Mouse (Mus musculus) hindbrain, postnatal 0 days (tissue): Measurements from ENCODE around the gene Sirt7. TPM values are rescaled to one million over a fixed set of nuclear protein-coding genes. Genes with fewer than 3 reads are reported as not detected.
A peak's percentile ranks its signal among the peaks of the same experiment; 100 is the strongest.

Source experiments
- ATAC-seq: fragments of 200-750 bp; cut with Nextera tagmentation; 2 replicates; pipeline ENCODE4 v1.8.0; 2017; ENCODE audit warnings: mild to moderate bottlenecking, moderate TSS enrichment, moderate library complexity
- DNase-seq: peaks from one replicate; pipeline ENCODE4 v3.0.0-alpha.2; 2015; ENCODE audit warnings: low spot score
- H3K27ac ChIP-seq: fragments of 300-500 bp; sonication (generic); 2 replicates; pipeline ENCODE4 v1.5.1; 2014; ENCODE audit warnings: mild to moderate bottlenecking
- H3K27me3 ChIP-seq: fragments of 300-500 bp; sonication (generic); 2 replicates; pipeline ENCODE4 v1.6.1; 2014; ENCODE audit warnings: low read length, mixed read lengths; ENCODE audit not compliant: insufficient read depth
- H3K36me3 ChIP-seq: fragments of 300-500 bp; sonication (generic); 2 replicates; pipeline ENCODE4 v1.6.1; 2014; ENCODE audit warnings: low read length, mixed read lengths; ENCODE audit not compliant: insufficient read depth
- H3K4me1 ChIP-seq: fragments of 300-500 bp; sonication (generic); 2 replicates; pipeline ENCODE4 v1.6.1; 2014; ENCODE audit warnings: antibody characterized with exemption, low read length, mixed read lengths; ENCODE audit not compliant: insufficient read depth
- H3K4me2 ChIP-seq: fragments of 300-500 bp; sonication (generic); 2 replicates; pipeline ENCODE4 v1.6.1; 2014; ENCODE audit warnings: low read depth, mild to moderate bottlenecking, low read length, moderate library complexity, mixed read lengths
- H3K4me3 ChIP-seq: fragments of 300-500 bp; sonication (generic); 2 replicates; pipeline ENCODE4 v1.5.1; 2014; ENCODE audit warnings: low read length
- H3K9ac ChIP-seq: fragments of 300-500 bp; sonication (generic); replicated peaks from 2 replicates; pipeline ENCODE4 v1.6.1; 2014; ENCODE audit warnings: mild to moderate bottlenecking, low read length, moderate library complexity, mixed read lengths
- H3K9me3 ChIP-seq: fragments of 300-500 bp; sonication (generic); 2 replicates; pipeline ENCODE4 v1.6.1; 2016; ENCODE audit warnings: low read length, mixed read lengths
- CTCF ChIP-seq: IDR thresholded peaks from 2 replicates; pipeline ENCODE4 v1.5.1; 2016; ENCODE audit warnings: antibody characterized with exemption, control low read depth, low read depth
- WGBS: fragments of 180-500 bp; shearing (Covaris S2); extraction: QIAGEN DNeasy Blood & Tissue Kit; methylation state at CpG from one replicate; pipeline ENCODE4 v1.1.7; 2014; 5-methylcytosine and 5-hydroxymethylcytosine counted together
- polyA plus RNA-seq: library from polyadenylated mRNA; unstranded; fragments of >200 nt; fragmentation: Nextera tagmentation; extraction: Ambion mirVana; gene quantifications from 2 replicates; pipeline ENCODE4 v1.2.1, GENCODE M21; 2015
- total RNA-seq: library from RNA; depleted of rRNA; stranded (reverse); fragments of >200 nt; gene quantifications from 2 replicates; pipeline ENCODE4 v1.2.3, GENCODE M21; 2014

Sirt7 gene
- total and polyA plus RNA-seq, 2 experiments from 2014 or later, result 32.3 to 32.8 TPM

GRCm38 (mm10) chr11:120575046-120575445, 50.0 kb downstream of the Sirt7 start:
- TF ChIP-seq CTCF, result no peak
- 88% methylated on average over 2 of the region's 2 CpGs for WGBS
- Histone ChIP-seq H3K4me2 (no peak overlapping the region), H3K4me1 (peaks cover 16% of the 10 kb centered on the region), H3K9me3 (no peaks in the 10 kb centered on the region), H3K27me3 (no peaks in the 10 kb centered on the region), H3K9ac (no peak overlapping the region), H3K27ac (no peak overlapping the region), H3K4me3 (no peak overlapping the region), H3K36me3 (peaks cover 35% of the 10 kb centered on the region)
- ATAC-seq, result no peak
- DNase-seq, result no peak

DNA sequence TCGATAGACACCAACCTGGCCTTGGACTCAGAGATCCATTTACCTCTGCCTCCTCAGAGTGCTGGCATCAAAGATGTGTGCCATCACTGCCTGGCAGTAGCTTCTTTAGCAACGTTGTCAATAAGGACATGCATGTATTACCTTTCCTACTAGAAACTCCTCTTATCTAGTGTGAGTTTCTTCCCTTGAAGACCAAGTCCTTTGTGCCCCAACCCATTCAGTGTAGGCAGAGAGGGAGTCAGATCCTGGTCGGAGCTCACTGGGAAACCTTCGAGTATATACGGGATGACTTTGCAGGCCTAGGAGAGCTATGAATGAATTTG, 50.8 kb downstream of the Sirt7 start:
- 0 out of 2 replicates have a peak overlapping the region, but pooled peaks have one; percentile 1 for H3K4me3 ChIP-seq
- no peak for TF ChIP-seq CTCF
- ATAC-seq, result no peak
- H3K9ac ChIP-seq, result peak overlapping the region; percentile 77; the same call in 1 of the 2 replicates
- WGBS, result 49% methylated on average over 5 of the region's 5 CpGs
- no peaks in the 10 kb centered on the region for H3K9me3 ChIP-seq
- H3K27me3 ChIP-seq, result no peaks in the 10 kb centered on the region
- peak overlapping the region; percentile 90 for H3K4me2 ChIP-seq
- H3K4me1 ChIP-seq, result peaks cover 13% of the 10 kb centered on the region
- DNase-seq, result no peak
- H3K36me3 ChIP-seq, result peaks cover 35% of the 10 kb centered on the region
- H3K27ac ChIP-seq, result 0 out of 2 replicates have a peak overlapping the region, but pooled peaks have one; percentile 90

DNA sequence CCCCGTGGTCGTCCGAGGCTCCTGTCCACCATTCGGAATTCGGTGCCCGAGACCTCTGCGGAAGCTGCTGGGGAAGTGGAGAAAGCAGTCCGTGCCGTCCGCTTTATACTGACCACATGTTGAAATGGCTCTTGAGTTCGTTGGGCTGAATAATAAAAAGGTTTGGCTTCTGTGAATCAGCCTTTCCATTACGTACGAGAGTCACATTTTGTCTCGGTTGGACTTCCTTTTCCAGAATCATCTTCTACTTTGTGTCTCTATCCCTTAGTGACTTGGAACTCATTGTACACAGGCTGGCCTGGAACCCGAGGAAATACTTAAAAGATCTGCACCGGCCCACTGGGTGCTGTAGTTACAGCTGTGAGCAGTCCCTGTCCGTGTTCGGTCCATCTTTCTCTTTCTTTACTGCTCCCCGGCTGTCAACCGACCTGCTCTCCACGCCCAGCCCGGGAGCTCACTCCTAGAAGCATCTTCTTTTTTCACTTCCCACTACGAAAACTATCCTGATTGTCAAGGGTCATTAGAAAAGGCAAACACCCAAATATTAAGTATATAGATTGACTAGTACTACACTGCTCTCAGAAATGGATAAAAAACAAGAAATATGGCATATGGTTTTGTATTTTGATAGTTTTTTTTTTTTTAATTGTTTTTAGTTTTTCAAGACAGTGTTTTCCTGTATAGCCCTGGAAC, 51.3 kb downstream of the Sirt7 start:
- Histone ChIP-seq H3K27me3 (no peaks in the 10 kb centered on the region), H3K36me3 (peaks cover 31% of the 10 kb centered on the region), H3K9ac (peak overlapping the region; percentile 77), H3K4me2 (peak overlapping the region; percentile 90), H3K4me3 (peak overlapping the region; percentile 93), H3K9me3 (no peaks in the 10 kb centered on the region), H3K4me1 (peaks cover 13% of the 10 kb centered on the region), H3K27ac (peak overlapping the region; percentile 90)
- DNase-seq (no peak), ATAC-seq (peak; percentile 4; the same call in 1 of the 2 replicates)
- TF ChIP-seq CTCF, result no peak
- WGBS, result under 1% methylated on average over 23 of the region's 23 CpGs

DNA sequence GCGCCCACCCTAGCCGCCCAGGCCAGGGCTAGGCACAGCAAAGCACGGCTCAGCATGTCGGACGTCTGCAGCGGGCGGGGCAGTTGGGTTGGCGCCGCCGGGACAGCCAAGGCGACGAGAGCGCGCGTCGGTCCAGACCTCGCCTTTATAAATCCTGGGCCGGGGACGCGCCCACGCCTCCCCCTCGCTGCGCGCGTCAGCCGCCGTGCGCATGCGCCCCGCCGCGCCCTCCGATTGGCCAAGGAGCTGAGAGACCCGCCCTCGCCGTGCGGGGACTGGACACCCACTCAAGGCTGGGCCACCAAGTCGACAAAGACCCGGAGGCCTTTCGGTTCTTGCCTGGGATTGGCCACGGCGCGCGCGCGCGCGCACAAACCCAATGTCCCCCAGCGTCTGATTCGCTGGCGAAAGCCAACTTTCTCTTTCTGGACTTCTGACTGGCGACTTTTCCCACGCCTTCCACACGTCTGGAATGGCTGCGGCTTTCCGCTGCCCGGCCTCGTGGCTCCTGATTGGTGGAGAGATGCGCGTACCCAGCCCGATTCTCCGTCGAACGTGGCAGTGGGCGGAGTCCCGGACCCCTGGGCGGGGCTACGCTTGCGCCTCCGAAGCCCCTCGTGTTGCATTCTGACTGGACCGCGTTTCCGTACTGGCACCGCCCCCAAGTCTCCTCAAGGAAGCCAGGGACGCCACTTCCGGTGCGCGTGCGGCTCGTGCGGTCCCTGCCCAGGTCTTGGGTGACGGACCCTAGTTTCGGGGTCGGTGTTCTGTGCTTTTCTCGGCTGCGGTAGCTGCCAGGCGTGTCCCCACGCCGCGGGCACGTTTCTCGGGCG, 52.1 kb downstream of the Sirt7 start, which contains the start of gene P4hb:
Gene P4hb (minus strand): TSS at position 502 of the 833 bp plus-strand sequence.
- Histone ChIP-seq H3K27ac (peak within 1 kb of the TSS; percentile 90), H3K9me3 (no peaks in the 10 kb centered on the region), H3K4me1 (peaks cover 13% of the 10 kb centered on the region), H3K4me3 (peak within 1 kb of the TSS; percentile 93), H3K4me2 (peak within 1 kb of the TSS; percentile 90), H3K36me3 (peaks cover 31% of the 10 kb centered on the region), H3K27me3 (no peaks in the 10 kb centered on the region), H3K9ac (peak within 1 kb of the TSS; percentile 77)
- WGBS, result 2% methylated on average over 93 of the region's 94 CpGs
- ATAC-seq (peak; percentile 98), DNase-seq (peak; percentile 100)
- TF ChIP-seq CTCF, result no peak

DNA sequence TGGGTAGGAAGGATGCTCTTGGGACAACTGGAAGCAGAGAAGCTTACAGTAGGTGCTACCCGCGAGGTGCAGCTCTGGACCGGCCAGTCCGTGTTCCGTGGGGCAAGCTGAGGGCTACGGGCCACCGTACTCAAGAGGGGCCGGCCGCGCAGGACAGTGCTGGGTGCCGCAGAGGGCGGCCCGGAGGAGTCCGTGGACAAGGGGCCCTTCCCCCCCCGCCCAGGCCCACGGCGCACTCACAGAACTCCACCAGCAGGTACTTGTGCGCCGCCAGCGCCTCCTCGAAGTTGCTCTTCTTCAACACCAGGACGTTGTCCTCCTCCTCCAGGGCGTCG, 52.7 kb downstream of the Sirt7 start:
- peak; percentile 21; the same call in 1 of the 2 replicates for TF ChIP-seq CTCF
- WGBS, result 1% methylated on average over 23 of the region's 24 CpGs
- Histone ChIP-seq H3K27ac (peak overlapping the region; percentile 80), H3K4me1 (peaks cover 13% of the 10 kb centered on the region), H3K9ac (peak overlapping the region; percentile 67), H3K9me3 (no peaks in the 10 kb centered on the region), H3K4me3 (peak overlapping the region; percentile 93), H3K27me3 (no peaks in the 10 kb centered on the region), H3K36me3 (peaks cover 31% of the 10 kb centered on the region; the same call in 1 of the 2 replicates), H3K4me2 (peak overlapping the region; percentile 86)
- DNase-seq (no peak), ATAC-seq (peak; percentile 14)

- Histone ChIP-seq H3K9ac (peak overlapping the region; percentile 67), H3K9me3 (no peaks in the 10 kb centered on the region), H3K36me3 (peaks cover 34% of the 10 kb centered on the region; the same call in 1 of the 2 replicates), H3K27ac (peak overlapping the region; percentile 80), H3K4me1 (peaks cover 13% of the 10 kb centered on the region), H3K27me3 (no peaks in the 10 kb centered on the region), H3K4me2 (peak overlapping the region; percentile 86), H3K4me3 (peak overlapping the region; percentile 93)
- TF ChIP-seq CTCF, result no peak
- ATAC-seq (no peak), DNase-seq (no peak)
- WGBS, result 14% methylated on average over 11 of the region's 11 CpGs
Measured at GRCm38 (mm10) chr11:120571754-120572416, 53.2 kb downstream of the Sirt7 start.
